Mouse (Mus musculus): Measurements from ENCODE around the gene Cyp1a1. TPM values are rescaled to one million over a fixed set of nuclear protein-coding genes. Genes with fewer than 3 reads are reported as not detected.

Gene Cyp1a1
- total RNA-seq, 2 experiments from 2014 or later: 0.13 to 0.22 TPM

DNA sequence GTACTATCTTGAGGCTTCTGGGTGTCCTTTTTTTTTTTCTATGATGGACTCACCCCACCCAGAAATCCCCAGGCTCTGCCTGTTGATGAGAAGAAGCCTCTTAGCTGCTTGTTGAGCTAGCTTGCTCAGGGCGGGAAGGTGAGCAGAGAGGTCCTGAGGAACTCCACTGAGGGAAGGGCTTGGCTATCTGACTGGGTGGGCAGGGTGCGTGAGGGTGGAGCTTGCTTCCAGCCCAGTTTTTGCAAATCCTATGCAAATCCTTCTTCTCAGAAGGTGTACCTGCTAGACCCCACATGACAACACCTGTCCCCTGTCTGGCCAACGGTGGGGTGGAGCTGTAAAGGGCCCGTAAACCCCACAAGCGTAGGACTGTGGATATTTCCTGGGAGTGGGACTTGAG lies 34.4 kb upstream of the Cyp1a1 start, which contains the start of gene Csk:
Gene Csk (minus strand): TSS at position 349 of the 400 bp plus-strand sequence.
- DNase-seq (ENCODE audit: low spot score in 2 of 2): no peak

DNA sequence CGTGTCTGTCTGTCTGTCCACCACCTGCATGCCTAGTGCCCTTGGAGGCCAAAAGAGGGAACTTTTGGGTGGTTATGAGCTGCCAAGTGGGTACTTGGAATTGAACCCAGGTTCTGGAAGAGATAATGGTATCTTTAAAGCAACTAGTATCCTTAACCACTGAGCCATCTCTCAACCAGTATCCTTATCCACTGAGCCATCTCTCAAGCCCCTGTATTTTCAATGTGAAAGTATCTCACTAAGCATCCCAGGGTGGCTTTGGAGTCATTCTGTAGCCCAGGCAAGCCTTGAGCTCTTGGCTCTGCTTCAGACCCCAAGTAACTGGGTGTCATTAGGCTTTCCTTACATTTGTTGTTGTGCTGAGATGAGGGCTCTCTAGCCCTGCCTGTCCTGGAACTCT lies 32.8 kb upstream of the Cyp1a1 start:
- intact Hi-C loops (cut with DNase I): loop anchor here (1.0 to 10.0 kb wide), 4 partner anchors 26 to 340 kb away; partner anchors contain the start of gene Cox5a
- no peak for DNase-seq (ENCODE audit: low spot score in 2 of 2)

More for the DNA sequence above, 34.4 kb upstream of the Cyp1a1 start, which contains the start of gene Csk:
- intact Hi-C loops (cut with DNase I): loop anchor here (5.0 to 10.0 kb wide), 2 partner anchors 131 to 342 kb away; partner anchors contain the start of gene Cox5a

GRCm38 (mm10) chr9:57655749-57656148 lies 32.0 kb upstream of the Cyp1a1 start:
- intact Hi-C loops (cut with DNase I): loop anchor here (1.0 to 10.0 kb wide), 3 partner anchors 26 to 339 kb away; no protein-coding TSS in a partner anchor
- DNase-seq (ENCODE audit: low spot score in 2 of 2): peak; percentile 93 to 96

GRCm38 (mm10) chr9:57656631-57657350 lies 30.9 kb upstream of the Cyp1a1 start:
- intact Hi-C loops (cut with DNase I): loop anchor here (10.0 kb wide), 1 partner anchor 338 kb away; no protein-coding TSS in a partner anchor

DNA sequence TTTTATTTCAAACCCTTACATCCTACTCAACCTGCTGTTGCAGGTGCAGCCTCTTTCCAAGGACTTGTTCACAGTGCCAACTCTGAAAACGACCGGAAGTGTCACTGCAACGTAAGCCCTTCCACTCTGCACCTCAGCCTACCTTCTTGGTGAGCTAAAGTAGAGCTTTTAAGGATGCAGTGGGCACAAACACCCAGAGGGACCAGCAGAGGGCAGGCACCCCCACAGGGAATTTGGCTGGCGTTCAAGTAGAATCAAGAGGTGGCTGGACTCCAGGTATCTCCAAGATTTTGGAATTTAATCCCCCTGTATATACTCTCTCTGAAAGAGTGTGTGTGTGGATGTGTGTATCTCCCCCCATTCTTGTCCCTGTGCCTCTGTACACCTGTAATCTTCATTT lies 29.9 kb upstream of the Cyp1a1 start:
- no peak for DNase-seq (ENCODE audit: low spot score in 2 of 2)
- intact Hi-C loops (cut with DNase I): loop anchor here (10.0 kb wide), 1 partner anchor 337 kb away; no protein-coding TSS in a partner anchor

More at GRCm38 (mm10) chr9:57656631-57657350, 30.9 kb upstream of the Cyp1a1 start:
- DNase-seq (ENCODE audit: low spot score in 2 of 2): no peak

GRCm38 (mm10) chr9:57658970-57659369 lies 28.8 kb upstream of the Cyp1a1 start:
- intact Hi-C loops (cut with DNase I): loop anchor here (1.0 to 10.0 kb wide), 2 partner anchors 85 to 336 kb away; no protein-coding TSS in a partner anchor

GRCm38 (mm10) chr9:57659774-57660173 lies 28.0 kb upstream of the Cyp1a1 start:
- DNase-seq (ENCODE audit: low spot score in 2 of 2): peak; percentile 85 to 88
- intact Hi-C loops (cut with DNase I): loop anchor here (1.0 to 10.0 kb wide), 2 partner anchors 85 to 335 kb away; no protein-coding TSS in a partner anchor

More at GRCm38 (mm10) chr9:57658970-57659369, 28.8 kb upstream of the Cyp1a1 start:
- no peak for DNase-seq (ENCODE audit: low spot score in 2 of 2)

- intact Hi-C loops (cut with DNase I): no loop called here
- DNase-seq (ENCODE audit: low spot score in 2 of 2): no peak
These were observed 27.2 kb upstream of the Cyp1a1 start for GRCm38 (mm10) chr9:57660501-57660900.

- intact Hi-C loops (cut with DNase I): no loop called here
- no peak for DNase-seq (ENCODE audit: low spot score in 2 of 2)
These were observed 26.2 kb upstream of the Cyp1a1 start for GRCm38 (mm10) chr9:57661552-57661951.

GRCm38 (mm10) chr9:57664616-57665015 lies 23.1 kb upstream of the Cyp1a1 start:
- DNase-seq (ENCODE audit: low spot score in 2 of 2): no peak
- intact Hi-C loops (cut with DNase I): no loop called here

DNA sequence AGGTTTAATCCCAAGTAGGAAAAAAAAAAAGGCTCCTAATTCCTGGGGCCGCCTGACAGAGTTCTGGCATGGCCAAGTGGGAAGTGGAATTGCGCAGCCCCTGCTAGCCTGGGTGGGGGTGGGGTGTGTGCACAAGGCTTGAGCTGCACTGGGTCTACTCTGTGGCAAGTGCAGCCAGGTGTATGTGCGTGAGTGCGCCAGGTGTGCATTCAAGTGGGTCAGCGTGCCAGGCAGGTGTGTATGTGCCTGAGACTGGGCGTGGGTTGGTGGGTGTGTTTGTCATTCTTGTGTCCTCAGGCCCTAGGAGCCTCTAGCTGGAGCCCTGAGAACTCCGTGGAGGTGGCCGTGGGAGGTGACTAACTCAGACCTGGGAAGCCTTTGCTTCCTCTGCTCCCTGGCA lies 21.2 kb upstream of the Cyp1a1 start:
- intact Hi-C loops (cut with DNase I): no loop called here
- no peak for DNase-seq (ENCODE audit: low spot score in 2 of 2)

- intact Hi-C loops (cut with DNase I): no loop called here
- no peak for DNase-seq (ENCODE audit: low spot score in 2 of 2)
These were observed 20.6 kb upstream of the Cyp1a1 start for GRCm38 (mm10) chr9:57667136-57667535.

DNA sequence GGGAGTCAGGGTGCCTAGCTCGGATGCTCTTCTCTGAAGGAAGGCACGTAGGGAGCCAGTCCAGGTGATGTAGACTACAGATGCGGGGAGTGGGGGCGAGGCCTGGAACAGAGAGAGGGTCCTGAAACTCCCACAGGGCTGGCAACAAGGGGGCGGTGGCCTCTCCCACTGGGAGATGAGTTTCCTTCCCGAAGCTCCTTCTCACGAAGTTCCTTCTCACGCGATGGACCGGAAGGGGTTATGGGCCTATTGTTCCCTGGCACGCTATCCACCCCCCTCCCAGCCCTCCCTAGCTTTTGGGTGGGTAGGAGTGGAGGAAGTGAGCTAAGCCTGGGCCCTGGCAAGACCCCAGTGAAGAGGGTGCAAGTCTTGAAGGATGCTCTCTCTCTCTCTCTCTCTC lies 19.9 kb upstream of the Cyp1a1 start:
- DNase-seq (ENCODE audit: low spot score in 2 of 2): no peak
- intact Hi-C loops (cut with DNase I): no loop called here

DNA sequence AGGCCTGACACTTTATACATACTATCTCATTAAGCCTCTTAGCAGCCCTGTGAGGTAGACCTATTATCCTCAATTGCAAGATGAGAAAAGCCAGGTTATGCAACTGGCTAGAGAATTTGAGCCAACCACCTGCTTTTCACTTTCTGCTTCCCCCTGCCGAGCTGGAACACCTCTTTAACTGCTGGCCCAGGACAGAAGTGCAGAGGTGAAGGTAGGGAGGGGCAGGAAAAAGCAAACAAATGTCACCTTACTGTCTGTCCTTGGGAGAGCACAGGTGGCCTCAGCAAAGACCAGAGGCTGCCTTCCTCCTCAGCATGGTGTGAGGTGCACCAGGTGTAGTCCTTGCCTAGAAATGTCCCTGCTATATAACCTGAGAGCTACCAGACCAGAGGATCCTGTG lies 19.5 kb upstream of the Cyp1a1 start:
- no peak for DNase-seq (ENCODE audit: low spot score in 2 of 2)
- intact Hi-C loops (cut with DNase I): no loop called here

DNA sequence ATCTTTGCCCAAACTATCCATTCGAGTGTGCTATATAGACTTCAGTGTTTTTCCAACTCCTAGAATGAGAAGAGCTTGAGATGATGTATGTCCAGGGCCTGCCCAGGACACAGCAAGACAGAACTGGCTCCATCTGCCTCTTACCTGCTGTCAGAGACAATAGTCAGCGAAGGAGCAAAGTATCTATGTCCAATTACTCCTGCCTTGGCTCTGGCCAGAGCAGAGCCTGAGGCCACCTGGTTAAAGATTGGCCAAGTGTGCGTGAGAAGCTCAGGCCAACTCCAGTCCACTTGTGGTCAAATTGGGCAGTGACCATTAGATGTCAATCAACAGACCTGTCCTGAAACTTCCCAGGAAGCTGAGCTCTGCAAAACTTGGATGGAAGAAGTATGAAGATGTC lies 18.2 kb upstream of the Cyp1a1 start:
- intact Hi-C loops (cut with DNase I): no loop called here
- no peak for DNase-seq (ENCODE audit: low spot score in 2 of 2)

DNA sequence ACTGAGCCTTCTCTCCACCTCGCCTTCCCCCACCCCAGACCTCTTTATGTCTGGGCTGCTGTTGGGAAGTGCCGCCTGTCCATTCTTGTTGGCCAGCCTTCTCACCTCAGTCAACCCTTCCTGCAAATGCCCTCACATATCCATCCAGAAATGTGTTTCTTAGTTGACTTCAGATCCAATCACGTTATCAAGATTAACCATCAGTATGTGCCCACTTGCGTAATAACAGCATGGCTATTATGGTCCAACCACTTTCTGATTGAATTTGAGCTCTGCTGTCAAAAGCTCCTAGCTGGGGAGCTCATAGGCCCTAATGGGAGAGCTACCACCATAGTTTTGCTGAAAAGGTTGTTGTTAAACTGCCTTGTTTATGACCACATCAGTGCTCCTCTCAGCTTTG lies 16.7 kb upstream of the Cyp1a1 start:
- intact Hi-C loops (cut with DNase I): no loop called here
- no peak for DNase-seq (ENCODE audit: low spot score in 2 of 2)

DNA sequence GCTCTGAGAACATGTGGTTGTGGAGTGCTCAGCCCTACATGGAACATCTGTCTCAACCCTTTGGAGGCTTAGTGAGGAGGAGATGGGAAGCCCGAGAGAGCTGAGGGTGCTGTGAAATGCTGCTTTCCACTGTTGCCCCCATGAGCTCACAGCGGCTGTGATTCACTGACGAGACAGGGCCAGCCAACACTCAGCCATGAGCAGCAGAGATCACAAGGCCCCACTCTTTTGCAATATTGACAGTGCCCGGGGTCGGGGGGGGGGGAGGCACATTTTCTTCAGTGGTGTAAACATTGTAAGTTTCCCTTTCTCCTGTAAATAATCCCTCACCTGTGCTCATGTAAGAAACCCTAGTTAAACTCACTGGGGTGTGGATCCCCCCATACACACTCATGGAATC lies 16.2 kb upstream of the Cyp1a1 start:
- intact Hi-C loops (cut with DNase I): no loop called here
- DNase-seq (ENCODE audit: low spot score in 2 of 2): no peak

DNA sequence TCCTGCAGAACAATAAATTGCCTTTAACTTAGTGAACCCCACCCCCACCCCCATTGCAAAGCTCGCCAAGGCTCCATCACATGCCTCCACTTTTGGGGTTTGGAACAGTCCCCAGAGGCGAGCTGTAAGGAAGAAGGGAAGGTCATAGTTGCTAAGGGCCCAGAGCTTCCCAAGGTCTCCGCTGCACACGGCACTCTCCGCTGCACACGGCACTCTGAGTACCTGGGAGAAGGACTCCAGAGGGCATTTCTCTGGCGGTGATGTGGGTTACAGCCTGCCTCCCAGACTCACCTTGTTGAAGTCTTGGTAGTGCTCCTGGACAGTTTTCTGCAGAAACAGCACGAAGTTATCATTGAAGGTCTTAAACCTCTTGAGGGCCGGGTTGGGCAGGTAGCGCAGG lies 6.3 kb upstream of the Cyp1a1 start:
- DNase-seq (ENCODE audit: low spot score in 2 of 2): no peak
- intact Hi-C loops (cut with DNase I): no loop called here

- intact Hi-C loops (cut with DNase I): no loop called here
- DNase-seq (ENCODE audit: low spot score in 2 of 2): no peak
These were observed 4.2 kb upstream of the Cyp1a1 start, which contains the start of gene Cyp1a2 for GRCm38 (mm10) chr9:57683520-57683919. Gene Cyp1a2, minus strand, starts transcription at chr9:57683703.

DNA sequence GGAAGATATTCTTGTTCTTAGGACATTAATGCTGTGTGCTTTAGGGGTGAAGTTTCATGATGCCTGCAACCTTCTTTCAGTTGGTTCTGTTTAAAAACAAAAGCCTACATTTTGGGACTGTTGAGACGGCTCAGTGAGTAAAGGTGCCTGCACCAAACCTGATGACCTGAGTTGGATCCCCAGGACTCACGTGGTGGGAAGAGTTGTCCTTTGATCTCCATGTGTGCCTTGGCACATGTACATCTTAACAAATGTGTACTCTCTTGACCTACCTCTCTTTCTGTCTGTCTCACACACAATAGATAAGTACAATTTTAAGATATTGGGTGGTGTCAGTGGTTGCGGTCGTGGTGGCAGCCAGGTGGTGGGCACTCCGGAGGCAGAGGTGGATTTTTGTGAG lies 1.7 kb upstream of the Cyp1a1 start:
- DNase-seq (ENCODE audit: low spot score in 2 of 2): no peak
- intact Hi-C loops (cut with DNase I): no loop called here

DNA sequence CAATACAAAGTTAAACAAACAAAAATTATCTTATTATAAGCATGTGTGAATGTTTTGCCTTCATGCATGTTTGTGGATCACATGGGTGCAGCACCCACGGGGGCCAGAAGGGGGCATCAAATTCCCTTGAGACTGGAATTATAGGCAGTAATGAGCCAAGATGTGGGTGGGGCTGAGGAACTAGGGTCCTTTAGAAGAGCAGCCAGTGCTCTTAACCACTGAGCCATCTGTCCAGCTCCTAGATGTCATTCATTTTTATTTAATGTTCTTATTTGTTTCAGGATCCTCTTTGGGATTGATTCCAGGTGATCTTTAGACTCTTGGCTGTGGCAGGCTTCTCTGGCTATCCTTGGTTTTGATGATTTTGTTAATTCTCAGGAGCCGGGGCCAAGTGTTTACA lies 430 bp downstream of the Cyp1a1 start:
- no peak for DNase-seq (ENCODE audit: low spot score in 2 of 2)
- intact Hi-C loops (cut with DNase I): no loop called here

Data from left cerebral cortex, postnatal 14 days (tissue).